Mouse (Mus musculus) liver, embryonic 14 days (tissue): ENCODE measurements around the gene Stat4. TPM values are rescaled to one million over a fixed set of nuclear protein-coding genes. Genes with fewer than 3 reads are reported as not detected.

ENCODE experiments used
- polyA plus RNA-seq: library from polyadenylated mRNA; depleted of rRNA; stranded (reverse); fragments of >200 nt; gene quantifications from 2 replicates; pipeline ENCODE4 v1.2.3, GENCODE M21; 2012; rRNA removed

Gene Stat4
- polyA plus RNA-seq: 0.38 and 0.83 TPM in 2 replicates

DNA sequence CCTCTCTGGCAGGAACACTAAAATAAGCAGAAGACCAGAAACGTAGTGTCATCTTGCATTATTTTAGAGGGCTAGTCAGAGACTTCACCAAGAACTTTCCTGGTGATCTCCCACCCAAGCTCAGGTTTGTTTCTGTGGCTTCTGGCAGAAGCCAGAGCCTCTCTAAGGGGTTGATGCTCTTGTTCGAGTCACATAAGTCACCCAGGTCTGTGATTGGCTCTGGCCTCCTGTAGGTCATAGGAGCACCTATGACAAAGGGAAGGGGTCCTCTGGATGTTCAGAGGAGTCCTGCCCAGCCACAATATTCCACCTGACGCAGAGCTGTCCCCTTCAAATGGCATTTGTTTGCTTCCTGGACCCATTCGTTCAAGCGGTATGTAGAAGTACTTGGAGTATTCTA is at the start of gene Stat4:
Stat4 (plus strand) TSS at position 301 of the 400 bp plus-strand sequence.

GRCm38 (mm10) chr1:52118860-52119591 is 132.1 kb downstream of the Stat4 start, which contains the start of gene Stat1:
Gene Stat1, plus strand, starts transcription at chr1:52119440.

Other genes starting within 250 kb of the Stat4 start
- 4.2 and 4.6 TPM in 2 replicates for gene Myo1b, start 71.1 kb upstream of the Stat4 start, polyA plus RNA-seq
- gene Stat1, start 132.3 kb downstream of the Stat4 start, polyA plus RNA-seq: 10.9 and 14.8 TPM in 2 replicates
- gene Gls, start 246.1 kb downstream of the Stat4 start, polyA plus RNA-seq: 17.4 and 21.0 TPM in 2 replicates